Mouse (Mus musculus) kidney, embryonic 16.5 days (tissue): ENCODE data around the gene Ncln. TPM values are rescaled to one million over a fixed set of nuclear protein-coding genes. Genes with fewer than 3 reads are reported as not detected.
A peak's percentile ranks its signal among the peaks of the same experiment; 100 is the strongest.

ENCODE experiments used
- ATAC-seq: fragments of 200-750 bp; cut with Nextera tagmentation; 2 replicates; pipeline ENCODE4 v1.8.0; 2017; ENCODE audit warnings: moderate TSS enrichment; ENCODE audit not compliant: low FRiP score, low TSS enrichment
- H3K27ac ChIP-seq: fragments of 300-500 bp; sonication (generic); 2 replicates; pipeline ENCODE4 v1.5.1; 2014; ENCODE audit warnings: low read length
- H3K27me3 ChIP-seq: fragments of 300-500 bp; sonication (generic); 2 replicates; pipeline ENCODE4 v1.6.1; 2014; ENCODE audit warnings: low read length, control low read depth, mixed read lengths; ENCODE audit not compliant: insufficient read depth
- H3K36me3 ChIP-seq: fragments of 300-500 bp; sonication (generic); 2 replicates; pipeline ENCODE4 v1.6.1; 2014; ENCODE audit warnings: low read length, control low read depth, mixed read lengths; ENCODE audit not compliant: insufficient read depth
- H3K4me1 ChIP-seq: fragments of 300-500 bp; sonication (generic); 2 replicates; pipeline ENCODE4 v1.6.1; 2014; ENCODE audit warnings: low read length, control low read depth, mixed read lengths; ENCODE audit not compliant: insufficient read depth
- H3K4me2 ChIP-seq: fragments of 300-500 bp; sonication (generic); replicated peaks from 2 replicates; pipeline ENCODE4 v1.6.1; 2014; ENCODE audit warnings: low read depth, low read length
- H3K4me3 ChIP-seq: fragments of 300-500 bp; sonication (generic); 2 replicates; pipeline ENCODE4 v1.5.1; 2014; ENCODE audit warnings: mild to moderate bottlenecking, low read length
- H3K9ac ChIP-seq: fragments of 300-500 bp; sonication (generic); replicated peaks from 2 replicates; pipeline ENCODE4 v1.6.1; 2014; ENCODE audit warnings: low read length
- H3K9me3 ChIP-seq: fragments of 300-500 bp; sonication (generic); 2 replicates; pipeline ENCODE4 v1.6.1; 2016; ENCODE audit warnings: low read length, control low read depth
- WGBS: fragments of 180-500 bp; shearing (Covaris S2); extraction: QIAGEN DNeasy Blood & Tissue Kit; methylation state at CpG from one replicate; pipeline ENCODE4 v1.1.7; 2014; 5-methylcytosine and 5-hydroxymethylcytosine counted together
- polyA plus RNA-seq: library from polyadenylated mRNA; unstranded; fragments of >200 nt; fragmentation: Nextera tagmentation; extraction: Ambion mirVana; gene quantifications from 2 replicates; pipeline ENCODE4 v1.2.1, GENCODE M21; 2015

Ncln gene
- polyA plus RNA-seq, 1 experiment from 2014 or later = 112 TPM

GRCm38 (mm10) chr10:81536734-81537133, 40.5 kb upstream of the Ncln start:
- 78% methylated on average over 6 of the region's 6 CpGs for WGBS
- peaks cover 17% of the 10 kb centered on the region for H3K36me3 ChIP-seq
- no peak overlapping the region for H3K4me3 ChIP-seq
- H3K9me3 ChIP-seq = no peaks in the 10 kb centered on the region
- H3K9ac ChIP-seq = no peak overlapping the region
- no peak for ATAC-seq
- no peak overlapping the region for H3K4me2 ChIP-seq
- H3K4me1 ChIP-seq = peaks cover 2% of the 10 kb centered on the region
- no peaks in the 10 kb centered on the region for H3K27me3 ChIP-seq
- H3K27ac ChIP-seq = no peak overlapping the region

- ATAC-seq = peak; percentile 58; the same call in 1 of the 2 replicates
- WGBS = 61% methylated on average over 16 of the region's 16 CpGs
- Histone ChIP-seq H3K4me3 (no peak overlapping the region), H3K4me2 (no peak overlapping the region), H3K4me1 (no peaks in the 10 kb centered on the region), H3K9ac (no peak overlapping the region), H3K36me3 (peaks cover 36% of the 10 kb centered on the region), H3K27me3 (no peaks in the 10 kb centered on the region), H3K9me3 (no peaks in the 10 kb centered on the region), H3K27ac (no peak overlapping the region)
These were observed 38.6 kb upstream of the Ncln start for GRCm38 (mm10) chr10:81534826-81535225.

GRCm38 (mm10) chr10:81526779-81527178, 30.6 kb upstream of the Ncln start:
- peak; percentile 73 for ATAC-seq
- Histone ChIP-seq H3K27ac (no peak overlapping the region), H3K9ac (no peak overlapping the region), H3K27me3 (no peaks in the 10 kb centered on the region), H3K4me3 (no peak overlapping the region), H3K9me3 (no peaks in the 10 kb centered on the region), H3K4me2 (no peak overlapping the region), H3K36me3 (peaks cover 31% of the 10 kb centered on the region), H3K4me1 (peaks cover 3% of the 10 kb centered on the region; the same call in 1 of the 2 replicates)
- WGBS = 11% methylated on average over 14 of the region's 14 CpGs

GRCm38 (mm10) chr10:81525017-81525694, 29.0 kb upstream of the Ncln start:
- Histone ChIP-seq H3K4me2 (no peak overlapping the region), H3K27me3 (no peaks in the 10 kb centered on the region), H3K27ac (no peak overlapping the region), H3K9ac (no peak overlapping the region), H3K4me1 (peaks cover 3% of the 10 kb centered on the region; the same call in 1 of the 2 replicates), H3K36me3 (peaks cover 15% of the 10 kb centered on the region), H3K9me3 (no peaks in the 10 kb centered on the region), H3K4me3 (no peak overlapping the region)
- 58% methylated on average over 12 of the region's 13 CpGs for WGBS
- no peak for ATAC-seq

- Histone ChIP-seq H3K9me3 (no peaks in the 10 kb centered on the region), H3K9ac (peak within 1 kb of the TSS; percentile 48; the same call in 1 of the 2 replicates), H3K36me3 (peaks cover 7% of the 10 kb centered on the region; the same call in 1 of the 2 replicates), H3K4me3 (peak within 1 kb of the TSS; percentile 11; the same call in 1 of the 2 replicates), H3K4me2 (no peak within 1 kb of the TSS; the same call in 1 of the 2 replicates), H3K4me1 (peaks cover 3% of the 10 kb centered on the region; the same call in 1 of the 2 replicates), H3K27ac (no peak within 1 kb of the TSS), H3K27me3 (no peaks in the 10 kb centered on the region)
- WGBS = 23% methylated on average over 9 of the region's 9 CpGs
- ATAC-seq = no peak
These were observed 27.9 kb upstream of the Ncln start, which contains the start of gene Gna15 for GRCm38 (mm10) chr10:81524051-81524605. TSS of gene Gna15 (minus strand) at chr10:81524225.

- ATAC-seq = no peak
- peaks cover 1% of the 10 kb centered on the region; the same call in 1 of the 2 replicates for H3K36me3 ChIP-seq
- H3K4me1 ChIP-seq = peaks cover 3% of the 10 kb centered on the region; the same call in 1 of the 2 replicates
- peak overlapping the region; percentile 48; the same call in 1 of the 2 replicates for H3K9ac ChIP-seq
- peak overlapping the region; percentile 11; the same call in 1 of the 2 replicates for H3K4me3 ChIP-seq
- no peaks in the 10 kb centered on the region for H3K27me3 ChIP-seq
- no peaks in the 10 kb centered on the region for H3K9me3 ChIP-seq
- no peak overlapping the region; the same call in 1 of the 2 replicates for H3K4me2 ChIP-seq
- WGBS = 24% methylated on average over 19 of the region's 19 CpGs
- H3K27ac ChIP-seq = no peak overlapping the region
These were observed 27.4 kb upstream of the Ncln start for GRCm38 (mm10) chr10:81523570-81523969.

GRCm38 (mm10) chr10:81523142-81523541, 26.9 kb upstream of the Ncln start:
- 74% methylated on average over 6 of the region's 6 CpGs for WGBS
- H3K4me3 ChIP-seq = no peak overlapping the region
- H3K27ac ChIP-seq = no peak overlapping the region

GRCm38 (mm10) chr10:81519978-81520365, 23.8 kb upstream of the Ncln start:
- Histone ChIP-seq H3K9me3 (no peaks in the 10 kb centered on the region), H3K27me3 (no peaks in the 10 kb centered on the region), H3K9ac (no peak overlapping the region), H3K4me2 (no peak overlapping the region), H3K27ac (no peak overlapping the region), H3K4me3 (no peak overlapping the region), H3K4me1 (peaks cover 1% of the 10 kb centered on the region; the same call in 1 of the 2 replicates), H3K36me3 (no peaks in the 10 kb centered on the region)
- WGBS = 75% methylated on average over 3 of the region's 3 CpGs
- no peak for ATAC-seq

More at GRCm38 (mm10) chr10:81523142-81523541, 26.9 kb upstream of the Ncln start:
- Histone ChIP-seq H3K27me3 (no peaks in the 10 kb centered on the region), H3K4me2 (no peak overlapping the region), H3K36me3 (no peaks in the 10 kb centered on the region), H3K9me3 (no peaks in the 10 kb centered on the region), H3K9ac (no peak overlapping the region), H3K4me1 (peaks cover 3% of the 10 kb centered on the region; the same call in 1 of the 2 replicates)
- ATAC-seq = no peak

- H3K4me2 ChIP-seq = no peak overlapping the region
- no peak overlapping the region for H3K27ac ChIP-seq
- no peak overlapping the region for H3K9ac ChIP-seq
- H3K4me3 ChIP-seq = no peak overlapping the region
- no peaks in the 10 kb centered on the region for H3K27me3 ChIP-seq
- H3K9me3 ChIP-seq = no peaks in the 10 kb centered on the region
- H3K36me3 ChIP-seq = no peaks in the 10 kb centered on the region
- WGBS = 84% methylated on average over 6 of the region's 6 CpGs
- no peaks in the 10 kb centered on the region; the same call in 1 of the 2 replicates for H3K4me1 ChIP-seq
- ATAC-seq = no peak
These were observed 23.2 kb upstream of the Ncln start for GRCm38 (mm10) chr10:81519227-81519977.
